Mouse (Mus musculus): ENCODE data around the gene Mafb.

GRCm38 (mm10) chr2:160327167-160327566, 39.7 kb downstream of the Mafb start:
- TF ChIP-seq CTCF (IDR thresholded peaks at IDR 0.05; ENCODE audit: low read depth) = no peak
- no peak for TF ChIP-seq EP300 (optimal IDR thresholded peaks at IDR 0.05)

Measured in stomach, postnatal 0 days (tissue).